Mouse (Mus musculus): ENCODE results near the gene Lat. TPM values are rescaled to one million over a fixed set of nuclear protein-coding genes. Genes with fewer than 3 reads are reported as not detected.
"Not testable (repeated sequence)": the region's sequence is repeated elsewhere in the genome, so short reads cannot be mapped to it uniquely, and the experiment has no call there.

The Lat gene
- polyA plus RNA-seq, 2 experiments, result 2.7 to 4.1 TPM

- Histone ChIP-seq H3K9me3 (ENCODE audit: control insufficient read depth, low read length) (no peaks in the 10 kb centered on the region), H3K27me3 (ENCODE audit: control insufficient read depth, insufficient read depth, low read length) (no peaks in the 10 kb centered on the region), H3K27ac (replicated peaks; ENCODE audit: low read depth, low read length) (no peak overlapping the region), H3K4me2 (replicated peaks; ENCODE audit: low read depth, low read length, severe bottlenecking) (no peak overlapping the region), H3K36me3 (ENCODE audit: control insufficient read depth, insufficient read depth, low read length) (no peaks in the 10 kb centered on the region), H3K4me1 (ENCODE audit: control insufficient read depth, insufficient read depth, low read length) (no peaks in the 10 kb centered on the region), H3K4me3 (replicated peaks; ENCODE audit: low read length) (no peak overlapping the region), H3K9ac (ENCODE audit: low read depth, low read length, severe bottlenecking) (no peak overlapping the region)
- WGBS, result 92% methylated on average over 1 of the region's 1 CpGs
- TF ChIP-seq POLR2A (IDR thresholded peaks at IDR 0.05; ENCODE audit: borderline replicate concordance, extremely low read depth, insufficient read depth, insufficient read length), result no peak
- ATAC-seq (ENCODE audit: low FRiP score, low read depth) (no peak), DNase-seq (ENCODE audit: low spot score) (no peak)
Observed at GRCm38 (mm10) chr7:126335556-126335955, 33.8 kb downstream of the Lat start.

GRCm38 (mm10) chr7:126332691-126333090 is 36.7 kb downstream of the Lat start:
- WGBS, result 73% methylated on average over 3 of the region's 3 CpGs
- no peak overlapping the region for H3K4me2 ChIP-seq (replicated peaks; ENCODE audit: low read depth, low read length, severe bottlenecking)
- ATAC-seq (ENCODE audit: low FRiP score, low read depth), result no peak

DNA sequence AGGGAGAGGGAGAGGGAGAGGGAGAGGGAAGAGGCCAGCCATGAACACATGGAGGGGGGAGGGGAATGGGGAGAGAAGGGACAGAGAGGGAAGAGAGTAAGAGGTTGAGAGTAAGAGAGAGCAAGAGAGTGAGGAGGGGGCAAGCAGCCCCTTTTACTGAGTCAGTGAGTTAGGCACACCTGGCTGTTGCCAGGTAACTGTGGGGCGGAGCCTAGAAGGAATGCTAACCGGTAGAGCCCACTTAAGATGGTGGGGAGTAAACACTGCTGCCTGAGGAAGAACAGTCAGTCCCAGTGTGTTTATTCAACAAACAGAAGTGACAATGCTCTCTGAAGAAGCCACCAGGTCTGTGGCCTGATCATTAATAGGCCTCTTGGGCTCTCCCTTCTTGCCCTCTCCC is 38.7 kb downstream of the Lat start:
- Histone ChIP-seq H3K9ac (ENCODE audit: low read depth, low read length, severe bottlenecking) (no peak overlapping the region), H3K4me2 (replicated peaks; ENCODE audit: low read depth, low read length, severe bottlenecking) (no peak overlapping the region), H3K27me3 (ENCODE audit: control insufficient read depth, insufficient read depth, low read length) (no peaks in the 10 kb centered on the region), H3K9me3 (ENCODE audit: control insufficient read depth, low read length) (no peaks in the 10 kb centered on the region), H3K36me3 (ENCODE audit: control insufficient read depth, insufficient read depth, low read length) (no peaks in the 10 kb centered on the region), H3K4me1 (ENCODE audit: control insufficient read depth, insufficient read depth, low read length) (no peaks in the 10 kb centered on the region), H3K27ac (replicated peaks; ENCODE audit: low read depth, low read length) (no peak overlapping the region), H3K4me3 (replicated peaks; ENCODE audit: low read length) (no peak overlapping the region)
- no peak for TF ChIP-seq POLR2A (IDR thresholded peaks at IDR 0.05; ENCODE audit: borderline replicate concordance, extremely low read depth, insufficient read depth, insufficient read length)
- WGBS, result 46% methylated on average over 2 of the region's 2 CpGs
- no peak for DNase-seq (ENCODE audit: low spot score)
- ATAC-seq (ENCODE audit: low FRiP score, low read depth), result no peak

More at GRCm38 (mm10) chr7:126332691-126333090, 36.7 kb downstream of the Lat start:
- Histone ChIP-seq H3K27me3 (ENCODE audit: control insufficient read depth, insufficient read depth, low read length) (no peaks in the 10 kb centered on the region), H3K9me3 (ENCODE audit: control insufficient read depth, low read length) (no peaks in the 10 kb centered on the region), H3K4me1 (ENCODE audit: control insufficient read depth, insufficient read depth, low read length) (no peaks in the 10 kb centered on the region), H3K4me3 (replicated peaks; ENCODE audit: low read length) (no peak overlapping the region), H3K9ac (ENCODE audit: low read depth, low read length, severe bottlenecking) (no peak overlapping the region), H3K36me3 (ENCODE audit: control insufficient read depth, insufficient read depth, low read length) (no peaks in the 10 kb centered on the region), H3K27ac (replicated peaks; ENCODE audit: low read depth, low read length) (no peak overlapping the region)
- no peak for DNase-seq (ENCODE audit: low spot score)
- TF ChIP-seq POLR2A (IDR thresholded peaks at IDR 0.05; ENCODE audit: borderline replicate concordance, extremely low read depth, insufficient read depth, insufficient read length), result no peak

DNA sequence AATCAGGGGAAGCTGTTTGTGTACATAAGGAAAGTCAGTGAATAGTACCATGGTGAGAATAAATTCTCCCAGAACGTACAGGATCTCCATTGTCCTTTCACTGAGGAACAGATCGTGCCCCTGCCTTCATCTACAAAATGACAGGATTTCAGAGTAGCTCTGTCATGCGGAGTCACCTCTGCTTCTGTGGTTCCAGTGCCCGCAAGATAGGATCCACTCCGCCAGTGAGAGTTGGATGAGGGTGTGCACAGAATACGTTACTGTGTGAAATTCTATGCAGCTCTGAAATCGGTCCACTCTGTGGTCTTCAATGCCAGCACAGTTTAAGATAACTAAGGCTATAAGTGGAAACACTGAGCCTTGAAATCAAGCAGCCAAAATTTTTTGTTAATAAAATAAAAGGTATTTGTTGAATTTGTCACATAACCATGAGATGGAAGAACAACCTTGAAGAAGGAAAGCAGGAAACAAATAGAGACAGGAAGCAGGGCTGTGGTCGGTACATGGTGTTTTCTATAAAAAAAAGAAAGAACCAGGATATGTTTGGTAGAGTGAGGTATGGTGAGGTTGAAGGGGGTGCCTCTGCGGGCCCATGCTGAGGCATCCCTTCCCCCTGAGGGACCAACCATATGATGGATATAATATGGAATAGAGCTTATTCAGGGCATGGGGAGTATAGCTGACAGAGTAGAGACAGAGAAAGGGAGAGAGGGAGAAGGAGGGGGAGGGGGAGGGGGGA is 39.3 kb downstream of the Lat start:
- Histone ChIP-seq H3K4me3 (replicated peaks; ENCODE audit: low read length) (no peak overlapping the region), H3K4me1 (ENCODE audit: control insufficient read depth, insufficient read depth, low read length) (no peaks in the 10 kb centered on the region), H3K27ac (replicated peaks; ENCODE audit: low read depth, low read length) (no peak overlapping the region), H3K9ac (ENCODE audit: low read depth, low read length, severe bottlenecking) (no peak overlapping the region), H3K9me3 (ENCODE audit: control insufficient read depth, low read length) (no peaks in the 10 kb centered on the region), H3K4me2 (replicated peaks; ENCODE audit: low read depth, low read length, severe bottlenecking) (no peak overlapping the region), H3K36me3 (ENCODE audit: control insufficient read depth, insufficient read depth, low read length) (no peaks in the 10 kb centered on the region), H3K27me3 (ENCODE audit: control insufficient read depth, insufficient read depth, low read length) (no peaks in the 10 kb centered on the region)
- DNase-seq (ENCODE audit: low spot score), result no peak
- 85% methylated on average over 9 of the region's 9 CpGs for WGBS
- no peak for ATAC-seq (ENCODE audit: low FRiP score, low read depth)
- no peak for TF ChIP-seq POLR2A (IDR thresholded peaks at IDR 0.05; ENCODE audit: borderline replicate concordance, extremely low read depth, insufficient read depth, insufficient read length)

DNA sequence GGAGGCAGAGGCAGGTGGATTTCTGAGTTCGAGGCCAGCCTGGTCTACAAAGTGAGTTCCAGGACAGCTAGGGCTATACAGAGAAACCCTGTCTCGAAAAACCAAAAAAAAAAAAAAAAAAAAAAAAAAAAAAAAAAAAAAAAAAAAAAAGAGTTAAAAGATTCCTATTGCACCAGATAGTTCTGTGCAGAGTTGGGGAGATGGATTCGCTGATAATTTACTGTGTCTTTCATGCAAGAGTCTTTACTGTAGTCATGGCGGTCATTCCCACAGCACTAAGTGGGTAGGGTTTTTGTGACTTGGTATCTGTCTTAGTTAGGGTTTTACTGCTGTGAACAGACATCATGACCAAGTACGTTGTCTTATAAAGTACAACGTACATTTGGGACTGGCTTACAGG is 40.5 kb downstream of the Lat start:
- H3K4me2 ChIP-seq (replicated peaks; ENCODE audit: low read depth, low read length, severe bottlenecking); H3K9ac ChIP-seq (ENCODE audit: low read depth, low read length, severe bottlenecking); DNase-seq (ENCODE audit: low spot score); H3K27ac ChIP-seq (replicated peaks; ENCODE audit: low read depth, low read length); H3K4me3 ChIP-seq (replicated peaks; ENCODE audit: low read length); H3K4me1 ChIP-seq (ENCODE audit: control insufficient read depth, insufficient read depth, low read length); H3K9me3 ChIP-seq (ENCODE audit: control insufficient read depth, low read length); H3K36me3 ChIP-seq (ENCODE audit: control insufficient read depth, insufficient read depth, low read length); ATAC-seq (ENCODE audit: low FRiP score, low read depth); H3K27me3 ChIP-seq (ENCODE audit: control insufficient read depth, insufficient read depth, low read length): not testable (repeated sequence)
- WGBS, result 84% methylated on average over 5 of the region's 6 CpGs

GRCm38 (mm10) chr7:126325576-126326273 is 43.6 kb downstream of the Lat start:
- ATAC-seq (ENCODE audit: low FRiP score, low read depth); H3K27ac ChIP-seq (replicated peaks; ENCODE audit: low read depth, low read length); H3K4me2 ChIP-seq (replicated peaks; ENCODE audit: low read depth, low read length, severe bottlenecking); H3K9me3 ChIP-seq (ENCODE audit: control insufficient read depth, low read length); H3K36me3 ChIP-seq (ENCODE audit: control insufficient read depth, insufficient read depth, low read length); H3K4me3 ChIP-seq (replicated peaks; ENCODE audit: low read length); DNase-seq (ENCODE audit: low spot score); H3K27me3 ChIP-seq (ENCODE audit: control insufficient read depth, insufficient read depth, low read length); H3K9ac ChIP-seq (ENCODE audit: low read depth, low read length, severe bottlenecking); H3K4me1 ChIP-seq (ENCODE audit: control insufficient read depth, insufficient read depth, low read length): not testable (repeated sequence)
- WGBS, result 24% methylated on average over 9 of the region's 9 CpGs

All from limb, embryonic 14.5 days (tissue).